ENCODE assay signal across 8 mouse cellular contexts in the genomic region with DNA sequence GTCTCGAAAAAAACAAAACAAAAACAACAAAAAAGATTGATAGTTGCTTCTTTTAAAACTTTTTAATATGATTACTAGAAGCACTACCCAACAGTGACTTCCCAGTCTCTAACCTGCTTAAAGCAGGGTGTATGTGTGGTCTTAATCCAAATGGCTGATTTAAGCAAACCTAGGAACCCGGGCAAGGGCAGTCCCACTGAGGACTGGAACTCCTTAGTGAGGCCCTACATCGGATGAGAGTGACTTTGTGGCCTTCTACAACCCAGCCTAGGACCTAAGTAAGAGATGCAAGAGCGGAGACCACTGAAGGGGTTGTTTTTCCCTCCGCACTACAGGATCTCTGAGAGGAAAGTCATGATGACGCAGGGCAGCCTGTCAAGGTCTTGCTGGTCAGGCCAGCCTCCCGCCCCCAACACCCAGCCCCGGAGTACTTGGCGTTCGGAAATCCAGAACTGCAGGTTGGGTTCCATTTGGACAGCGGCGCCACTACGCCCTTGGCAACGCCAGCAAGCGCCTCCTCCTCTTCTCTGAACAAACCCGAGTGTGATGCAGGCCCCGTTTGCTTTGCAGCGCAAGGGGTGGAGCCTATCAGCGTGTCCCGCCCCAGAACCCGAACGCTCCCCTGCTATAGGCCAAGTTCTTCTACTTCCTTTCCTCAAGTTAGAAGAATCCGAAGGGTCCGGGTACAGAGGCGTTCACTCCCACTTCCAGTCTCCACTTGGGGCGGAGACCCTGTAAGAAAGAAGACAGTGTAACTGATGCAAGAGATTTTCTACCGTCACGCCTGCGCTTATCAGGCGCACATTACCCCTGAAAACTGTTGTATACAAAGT. TPM values are rescaled to one million over a fixed set of nuclear protein-coding genes. Genes with fewer than 3 reads are reported as not detected.
A peak's percentile ranks its signal among the peaks of the same experiment; 100 is the strongest.
DNase-seq lines count a peak whose midpoint lies in the region; ATAC-seq and TF ChIP-seq lines count a peak whose summit lies in the region.

Gene Sfxn4 (minus strand): TSS at position 612 of the 833 bp plus-strand sequence.

- H3K27me3 ChIP-seq in hindbrain, embryonic 10.5 days (ENCODE audit: insufficient read depth, poor library complexity, severe bottlenecking): no peaks in the 10 kb centered on the region
- H3K27me3 ChIP-seq in lung, postnatal 0 days (replicated peaks; ENCODE audit: insufficient read depth, low read length): no peaks in the 10 kb centered on the region

- H3K27ac ChIP-seq in hindbrain, embryonic 10.5 days: peak within 1 kb of the TSS; percentile 88
- H3K27ac ChIP-seq in lung, postnatal 0 days (ENCODE audit: low read length): peak within 1 kb of the TSS; percentile 80

- peak within 1 kb of the TSS; percentile 41 for H3K9ac ChIP-seq in lung, postnatal 0 days (replicated peaks; ENCODE audit: low read depth)

- DNase-seq in MEL-GATA-1-ER (ENCODE audit: extremely low read depth, low read depth): peak; percentile 98
- DNase-seq in cerebellum, adult 8-10 months: peak; percentile 87
- DNase-seq in forelimb bud, embryonic 11.5 days (ENCODE audit: low read depth, low spot score): peak; percentile 91
- DNase-seq in hindbrain, embryonic 10.5 days (ENCODE audit: low spot score): peak; percentile 91
- DNase-seq in layer of hippocampus, adult 9-11 months: peak; percentile 94
- peak; percentile 97 for DNase-seq in lung, postnatal 0 days (ENCODE audit: low spot score)
- DNase-seq in ovary, postnatal 14 days (ENCODE audit: low spot score): peak; percentile 75
- peak; percentile 95 for DNase-seq in thymus, postnatal 14 days

- no peaks in the 10 kb centered on the region for H3K9me3 ChIP-seq in hindbrain, embryonic 10.5 days
- H3K9me3 ChIP-seq in lung, postnatal 0 days (ENCODE audit: low read length): no peaks in the 10 kb centered on the region

- peak within 1 kb of the TSS; percentile 64 for H3K4me2 ChIP-seq in lung, postnatal 0 days (replicated peaks; ENCODE audit: low read depth, low read length)

- peak within 1 kb of the TSS; percentile 68 for H3K4me3 ChIP-seq in hindbrain, embryonic 10.5 days
- H3K4me3 ChIP-seq in lung, postnatal 0 days (ENCODE audit: low read depth, low read length): peak within 1 kb of the TSS; percentile 51

- ATAC-seq in lung, postnatal 0 days: peak; percentile 99

- peak; percentile 24; the same call in 1 of the 2 replicates for TF ChIP-seq EP300 in lung, postnatal 0 days (IDR thresholded peaks at IDR 0.05)

- 4% methylated on average over 30 of the region's 30 CpGs for WGBS in hindbrain, embryonic 10.5 days
- 2% methylated on average over 30 of the region's 30 CpGs for WGBS in lung, postnatal 0 days

- peaks cover 35% of the 10 kb centered on the region for H3K36me3 ChIP-seq in hindbrain, embryonic 10.5 days
- H3K36me3 ChIP-seq in lung, postnatal 0 days (ENCODE audit: insufficient read depth, low read length): 0 out of 2 replicates have a peak, but pooled peaks cover 4% of the 10 kb centered on the region

- peaks cover 10% of the 10 kb centered on the region for H3K4me1 ChIP-seq in hindbrain, embryonic 10.5 days (replicated peaks)
- no peaks in the 10 kb centered on the region for H3K4me1 ChIP-seq in lung, postnatal 0 days (ENCODE audit: insufficient read depth, low read depth, low read length)

- TF ChIP-seq CTCF in lung, postnatal 0 days (IDR thresholded peaks at IDR 0.05): no peak

RNA-seq across cellular contexts. Expression of gene Sfxn4, which starts in this region (rescaled TPM):
- 13.8 and 16.0 TPM in 2 replicates for polyA plus RNA-seq in hindbrain, embryonic 10.5 days (2016; fragmentation: Nextera tagmentation; extraction: Ambion mirVana)
- 3.7 and 4.4 TPM in 2 replicates for polyA plus RNA-seq in lung, postnatal 0 days (2015; fragmentation: Nextera tagmentation; extraction: Ambion mirVana)

Comparison
In these comparisons a context has a peak if more than half of its experiments do, and no peak if none do; other contexts are left out.
1. Peak in every context shown above with its lines: DNase-seq, ATAC-seq, H3K4me3 ChIP-seq and H3K27ac ChIP-seq.